Mouse (Mus musculus) bone marrow macrophage, adult 2 months (primary cell): ENCODE results near the gene Urb1.

Source experiments
- CTCF ChIP-seq: IDR thresholded peaks from 2 replicates; pipeline ENCODE4 v1.5.1; 2012; ENCODE audit warnings: low read depth, mild to moderate bottlenecking, low read length, moderate library complexity
- POLR2A ChIP-seq: IDR thresholded peaks from 2 replicates; pipeline ENCODE4 v1.6.1; 2012; ENCODE audit warnings: mild to moderate bottlenecking, low read depth, low read length, borderline replicate concordance

DNA sequence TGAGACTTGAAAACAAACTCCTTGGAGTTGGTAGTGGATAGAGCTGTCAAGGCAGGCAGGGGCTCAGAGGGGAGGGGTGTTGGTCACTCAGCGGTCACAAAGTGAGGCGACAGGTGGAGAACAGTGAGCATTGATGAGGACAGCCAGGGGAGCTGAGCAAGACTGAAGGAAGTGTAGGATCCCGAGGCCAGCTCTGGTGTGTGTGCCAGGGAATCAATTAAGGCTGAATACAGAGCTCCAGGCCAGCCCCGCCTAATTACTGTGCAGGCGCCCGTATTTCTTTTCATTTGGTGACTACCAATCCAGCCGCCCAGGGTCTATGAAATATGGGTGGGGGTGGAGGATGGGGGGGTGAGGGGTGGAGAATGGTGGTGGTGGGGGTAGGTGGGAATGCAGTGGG, 40.7 kb upstream of the Urb1 start:
- TF ChIP-seq CTCF (no peak), POLR2A (no peak)
